Mouse (Mus musculus) mesoderm, embryonic 11.5 days (tissue): ENCODE data around the gene Synpr.

Experiments
- DNase-seq: peaks from one replicate; pipeline ENCODE4 v3.0.0-alpha.2; 2012; ENCODE audit warnings: low read depth, low spot score

Gene Synpr

DNA sequence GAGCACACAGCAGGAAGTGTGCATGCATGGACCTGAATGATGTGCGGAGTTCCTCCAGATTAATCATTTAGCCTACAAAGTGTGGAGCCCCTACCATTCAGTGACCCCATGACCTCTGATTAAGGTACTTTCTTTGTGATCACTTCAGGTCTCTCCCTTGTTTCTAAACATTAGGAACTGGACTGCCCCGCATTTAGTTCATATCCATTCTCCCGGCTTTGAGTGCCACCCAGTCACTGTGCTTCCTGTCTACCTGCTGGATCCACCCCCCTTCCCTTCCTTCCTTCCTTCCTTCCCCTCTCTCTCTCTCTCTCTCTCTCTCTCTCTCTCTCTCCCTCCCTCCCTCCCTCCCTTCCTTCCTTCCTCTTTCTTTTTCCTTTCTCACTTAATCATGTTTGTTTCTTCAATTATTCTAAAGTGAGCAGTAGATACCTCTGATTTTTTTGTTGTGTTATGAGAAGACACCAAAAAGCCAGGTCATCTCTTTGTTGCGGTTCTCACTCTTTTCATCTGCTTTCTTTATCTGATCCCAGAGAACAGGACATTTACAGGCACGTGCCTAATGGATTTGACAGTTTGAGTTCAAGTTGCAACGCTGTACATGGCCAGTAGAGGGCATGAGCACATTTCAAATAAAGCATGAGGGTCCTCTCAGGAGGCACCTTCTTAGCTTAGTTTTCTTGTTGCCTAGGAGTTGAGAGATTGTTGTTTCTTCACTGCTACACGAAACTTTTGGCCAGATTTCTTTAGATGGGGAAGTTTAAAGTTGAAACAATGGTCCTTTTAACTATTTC, 71.2 kb downstream of the Synpr start:
- DNase-seq, result peak; percentile 84

DNA sequence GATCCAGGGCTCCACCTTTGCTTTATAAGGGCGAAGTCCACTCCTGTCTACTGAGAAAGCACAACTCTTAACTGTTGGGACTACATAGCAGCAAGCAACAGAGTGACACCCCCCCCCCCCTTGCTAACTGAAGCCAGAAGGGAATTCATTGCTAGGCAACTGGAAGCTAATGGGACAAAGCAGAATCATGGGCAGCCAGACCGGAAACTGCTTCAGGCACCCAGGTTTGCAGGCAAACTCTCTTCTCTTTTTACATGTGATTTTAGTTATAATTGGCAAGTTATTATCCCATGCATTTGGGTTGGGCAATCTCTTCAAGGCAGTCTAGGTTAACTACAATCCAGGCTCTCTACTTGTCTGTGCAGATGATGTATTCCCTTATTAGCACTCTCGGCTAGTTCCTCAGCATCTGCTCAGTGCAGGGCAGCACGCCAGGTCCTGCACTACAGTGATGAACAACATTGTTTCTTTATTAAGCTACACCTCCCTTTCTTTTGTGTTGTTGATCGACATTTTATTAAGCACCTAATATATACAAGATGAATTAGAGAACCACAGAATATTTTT, 72.6 kb downstream of the Synpr start:
- DNase-seq, result no peak

DNA sequence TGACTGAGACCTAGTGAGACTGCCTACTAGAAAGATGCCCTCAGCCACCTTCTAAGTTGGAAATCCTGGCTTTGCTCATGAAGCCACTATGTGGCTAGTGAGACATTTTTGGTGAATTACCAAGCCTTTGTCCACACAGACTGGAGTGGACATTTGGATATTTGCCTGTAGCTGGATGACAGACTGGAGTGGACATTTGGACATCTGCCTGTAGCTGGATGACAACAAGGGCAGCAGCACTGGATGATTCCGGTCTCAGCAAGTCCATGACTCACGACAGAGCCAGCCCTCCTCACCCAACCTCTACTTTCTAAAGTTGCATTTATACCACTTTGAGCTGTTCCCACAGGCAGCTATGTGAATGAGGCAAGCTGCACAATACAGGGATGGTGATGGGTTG, 73.5 kb downstream of the Synpr start:
- no peak for DNase-seq

DNA sequence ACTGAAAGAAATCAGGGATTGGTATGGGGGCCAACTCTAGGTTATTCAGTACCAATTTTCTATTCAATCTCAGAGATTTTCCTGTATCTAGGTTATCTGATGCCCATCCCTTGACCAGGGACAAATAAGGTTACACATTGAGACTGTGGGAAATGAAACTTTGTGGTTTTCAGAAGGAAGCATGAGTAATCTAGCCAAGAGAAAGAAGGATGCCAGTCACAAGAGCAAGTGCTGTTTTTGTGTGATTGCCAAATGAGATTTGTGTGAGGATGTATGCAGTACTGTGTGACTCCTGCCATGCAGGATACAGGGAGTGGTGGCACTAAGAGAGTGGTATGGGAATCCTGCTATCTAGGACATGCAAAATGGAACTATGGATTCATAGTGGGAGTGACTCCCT, 76.6 kb downstream of the Synpr start:
- DNase-seq, result no peak

DNA sequence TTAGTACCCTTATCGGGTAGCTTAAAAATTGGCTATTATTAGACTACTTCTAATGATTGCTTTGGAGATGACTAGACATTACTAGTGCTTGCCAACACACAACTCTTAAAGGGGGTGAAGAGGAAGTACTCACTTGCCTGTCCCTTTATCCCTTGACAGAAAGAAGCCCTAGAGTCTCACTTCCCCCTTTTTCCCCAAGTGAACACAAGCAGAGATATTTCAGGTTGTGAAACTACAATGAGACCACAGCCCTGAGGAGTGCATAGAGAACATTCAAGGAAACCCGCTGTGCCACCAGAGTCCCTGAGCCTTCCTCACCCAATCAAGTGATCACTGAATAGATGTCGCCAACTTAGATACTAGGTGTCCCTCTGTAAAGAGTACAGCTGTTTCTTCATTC, 77.1 kb downstream of the Synpr start:
- DNase-seq, result no peak

DNA sequence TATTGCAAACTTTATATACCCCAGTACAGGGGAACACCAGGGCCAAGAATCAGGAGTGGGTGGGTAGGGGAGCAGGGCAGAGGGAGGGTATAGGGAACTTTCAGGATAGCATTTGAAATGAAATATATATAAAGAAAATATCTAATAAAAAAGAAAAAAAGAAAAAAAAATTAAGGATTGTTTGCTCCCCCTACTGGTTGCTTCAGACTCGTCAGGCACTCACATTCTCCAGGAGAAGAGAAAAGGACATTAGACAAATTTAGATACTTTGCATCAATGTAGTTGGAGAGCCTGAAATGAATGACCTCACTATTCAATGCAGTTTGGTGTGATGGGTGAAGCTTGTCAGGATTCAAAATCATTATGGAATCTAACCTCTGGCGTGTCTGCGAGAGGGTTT, 83.7 kb downstream of the Synpr start:
- DNase-seq, result no peak

DNA sequence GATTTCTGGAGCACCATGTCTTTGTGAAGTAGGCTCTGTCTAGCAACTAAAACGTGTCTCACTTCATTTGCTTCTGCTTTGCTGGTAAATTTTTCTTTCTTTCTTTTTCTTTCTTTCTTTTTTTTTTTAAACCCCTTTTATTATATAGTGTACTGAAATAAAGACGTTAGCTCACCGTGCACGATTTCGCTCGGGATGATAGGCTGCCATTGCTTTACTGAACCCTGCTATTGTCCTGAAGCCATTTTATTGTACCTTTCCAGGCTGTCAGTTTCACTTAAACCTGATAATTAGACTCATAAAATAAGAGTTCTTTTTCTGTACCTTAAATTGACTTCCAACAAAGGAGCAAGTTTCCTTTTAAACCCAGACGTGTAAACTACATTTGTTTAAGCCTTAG, 104.5 kb downstream of the Synpr start:
- DNase-seq, result no peak

DNA sequence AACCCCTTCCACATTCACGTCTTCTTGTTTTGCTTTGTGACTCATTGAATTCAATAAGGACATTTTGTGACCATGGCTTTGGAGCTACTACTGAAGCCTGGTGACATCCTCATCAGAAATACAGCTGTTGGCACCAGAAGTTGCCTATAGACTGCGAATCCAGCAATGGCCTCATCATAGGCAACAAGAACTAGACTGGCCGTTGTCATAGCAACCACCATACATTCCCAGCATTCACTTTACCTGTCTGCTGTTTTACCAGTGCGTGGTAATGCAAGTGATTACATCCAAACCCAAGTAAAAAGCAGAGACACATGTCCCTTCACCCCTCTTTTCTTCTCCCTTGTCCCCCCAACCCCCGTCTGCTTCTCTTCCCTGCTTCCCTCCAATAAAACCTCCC, 105.4 kb downstream of the Synpr start:
- no peak for DNase-seq

DNA sequence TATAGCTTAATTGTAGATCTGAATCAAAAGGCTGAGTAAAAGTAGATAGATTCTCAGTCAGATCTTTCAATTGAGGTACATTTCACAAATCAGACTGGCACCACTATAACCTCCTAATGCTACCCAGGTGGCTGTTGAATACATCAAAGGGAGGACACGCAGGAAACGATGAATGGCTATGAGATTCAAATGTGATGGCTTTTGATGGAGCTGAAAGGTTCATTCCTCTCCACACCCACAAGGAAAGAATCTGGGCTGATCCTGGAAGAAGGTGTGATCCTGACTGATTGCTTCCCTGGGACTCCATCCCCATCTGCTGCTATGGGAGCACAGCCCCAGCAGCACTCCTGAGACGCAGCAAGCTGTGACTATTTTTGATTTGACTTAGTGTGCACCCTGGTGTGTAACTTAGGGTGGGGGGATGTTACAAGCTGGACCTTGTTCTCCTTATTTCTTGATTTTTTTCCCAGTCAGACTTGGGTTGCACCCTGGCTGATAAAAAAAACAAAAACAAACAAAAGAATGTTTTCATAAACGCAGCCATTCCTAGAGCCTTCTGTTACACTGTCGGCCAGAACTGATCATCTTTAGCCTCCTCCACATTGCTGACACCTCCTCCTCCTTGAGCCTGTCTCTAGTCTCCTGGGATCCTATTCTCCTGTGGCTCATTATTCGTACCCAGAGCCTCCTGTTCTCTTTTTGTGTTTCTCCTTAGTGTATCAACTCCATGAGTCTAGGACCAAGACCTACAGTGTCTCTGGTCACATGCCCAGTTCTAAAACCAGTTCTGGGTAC, 114.8 kb downstream of the Synpr start:
- DNase-seq, result no peak

DNA sequence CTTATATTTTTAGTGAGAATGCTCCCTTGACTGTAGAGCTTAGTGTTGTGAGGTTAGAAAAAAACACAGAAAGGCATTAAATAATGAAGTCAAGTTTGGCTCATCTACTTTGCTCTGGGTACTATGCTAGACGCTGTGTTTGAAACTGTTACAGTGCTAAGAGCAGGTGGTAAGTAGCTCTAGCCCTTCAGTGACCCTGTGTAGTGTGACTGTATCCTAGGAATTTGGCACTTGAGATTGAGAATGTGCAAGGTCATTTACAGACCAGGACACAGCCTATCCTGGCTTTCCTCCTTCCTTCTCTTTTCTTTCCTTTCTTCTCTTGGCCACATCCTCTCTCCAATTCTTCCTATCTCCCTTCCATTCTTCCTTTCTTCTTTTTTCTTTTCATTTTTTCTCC, 127.1 kb downstream of the Synpr start:
- DNase-seq, result no peak

DNA sequence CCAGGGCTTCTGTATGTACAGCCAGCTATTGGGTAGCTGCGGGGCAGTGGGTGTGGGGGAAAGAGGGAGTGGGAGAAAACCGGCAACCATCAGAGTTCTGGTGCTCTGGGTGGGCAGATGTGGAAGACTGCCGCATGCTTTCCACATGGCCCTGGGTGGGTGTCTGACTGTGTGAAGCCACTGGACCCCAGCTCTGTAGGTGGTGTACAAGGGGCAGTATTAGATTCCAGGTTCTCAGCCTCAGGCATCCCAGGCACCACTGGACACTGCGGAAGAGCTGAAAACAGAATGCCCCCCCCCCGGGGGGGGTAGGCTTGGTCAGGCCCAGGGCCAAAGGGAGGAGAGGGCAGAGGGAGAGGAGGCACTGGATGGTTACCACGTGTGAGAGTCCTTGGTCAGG, 156.1 kb downstream of the Synpr start:
- no peak for DNase-seq

DNA sequence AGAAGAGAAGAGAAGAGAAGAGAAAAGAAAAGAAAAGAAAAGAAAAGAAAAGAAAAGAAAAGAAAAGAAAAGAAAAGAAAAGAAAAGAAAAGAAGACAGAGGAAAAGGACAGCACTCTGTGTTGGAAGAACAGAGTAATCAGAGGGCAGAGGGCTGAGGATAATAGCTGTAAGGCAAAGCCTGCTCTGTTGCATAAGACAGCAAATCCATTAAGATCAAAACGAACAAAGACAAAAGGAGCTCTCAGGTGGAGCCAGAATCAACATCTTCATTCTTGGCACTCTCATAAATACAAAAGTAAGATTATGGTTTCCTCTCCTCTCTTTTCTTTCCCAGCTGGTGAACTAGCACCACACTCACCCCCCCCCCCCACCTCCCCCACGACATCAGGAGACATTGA, 160.3 kb downstream of the Synpr start:
- no peak for DNase-seq

DNA sequence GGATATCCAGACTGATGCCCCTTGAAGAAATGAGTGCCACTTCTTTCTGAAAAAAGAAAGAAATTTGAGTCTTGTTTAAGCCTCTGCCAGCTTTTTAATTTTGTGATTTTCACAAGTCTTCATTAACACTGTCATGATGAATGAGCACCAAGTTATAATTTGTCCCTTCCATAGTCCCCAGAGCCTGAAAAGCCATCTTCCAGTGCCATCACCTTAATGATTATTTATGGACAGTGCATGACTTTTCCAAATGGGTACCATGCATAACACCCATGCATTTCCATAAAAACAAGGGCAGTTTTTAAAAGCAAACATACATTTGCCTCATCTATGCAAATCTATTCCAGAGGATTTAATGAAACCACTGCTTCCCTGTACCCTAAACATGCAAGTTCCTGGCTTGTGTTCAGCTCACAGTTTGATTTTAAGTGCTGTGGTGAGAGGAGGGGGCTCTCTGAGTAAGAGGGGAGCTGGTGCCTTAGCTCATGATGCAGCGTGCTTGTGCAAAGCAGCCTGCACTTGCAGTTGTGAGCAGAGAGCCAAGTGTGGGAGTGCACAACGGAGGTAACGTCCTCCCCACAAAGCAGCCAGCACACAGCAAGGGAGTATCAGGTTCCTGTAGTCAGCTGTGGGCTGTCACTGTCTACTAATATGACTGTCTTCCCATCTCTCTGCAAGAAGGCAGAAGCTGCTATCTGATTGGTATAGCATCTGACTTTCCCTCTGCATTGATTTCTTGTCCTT, 169.1 kb downstream of the Synpr start:
- no peak for DNase-seq

DNA sequence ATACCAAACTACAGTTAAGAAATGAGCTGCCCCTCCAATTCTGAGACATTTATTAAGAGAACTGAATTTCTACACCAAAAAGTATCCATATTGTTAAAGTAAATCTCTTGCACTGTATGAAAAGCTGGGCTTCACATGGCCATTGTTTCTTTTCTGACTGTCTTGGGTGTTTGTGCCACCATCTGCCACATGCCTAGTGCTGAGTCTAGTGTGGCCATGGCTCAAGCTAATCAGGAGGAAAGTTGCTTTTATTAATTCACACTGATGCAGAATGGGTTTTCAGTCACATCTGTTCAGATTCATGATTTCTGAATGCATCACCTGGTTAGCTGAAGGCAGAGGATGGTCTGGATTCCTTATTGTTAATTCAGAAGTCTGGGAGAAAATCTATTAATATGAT, 170.4 kb downstream of the Synpr start:
- DNase-seq, result no peak

DNA sequence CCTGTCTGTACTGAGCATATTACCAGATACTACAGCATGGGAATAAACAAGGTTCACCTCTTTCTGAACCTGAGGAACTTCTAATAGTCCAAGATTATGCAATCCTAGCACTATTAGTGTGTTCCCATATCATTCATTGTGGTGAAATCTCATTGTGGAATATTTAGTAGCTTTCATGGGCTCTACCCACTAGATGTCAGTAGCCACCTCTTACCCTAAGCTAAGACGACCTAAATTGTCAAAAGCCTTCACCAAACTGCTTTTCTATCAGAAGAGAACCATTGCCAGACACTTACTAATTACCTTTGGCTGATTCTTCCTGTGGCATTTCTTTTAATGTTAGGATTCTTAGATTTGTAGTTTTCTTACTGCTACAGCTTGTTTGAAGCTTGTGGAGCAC, 174.8 kb downstream of the Synpr start:
- no peak for DNase-seq

DNA sequence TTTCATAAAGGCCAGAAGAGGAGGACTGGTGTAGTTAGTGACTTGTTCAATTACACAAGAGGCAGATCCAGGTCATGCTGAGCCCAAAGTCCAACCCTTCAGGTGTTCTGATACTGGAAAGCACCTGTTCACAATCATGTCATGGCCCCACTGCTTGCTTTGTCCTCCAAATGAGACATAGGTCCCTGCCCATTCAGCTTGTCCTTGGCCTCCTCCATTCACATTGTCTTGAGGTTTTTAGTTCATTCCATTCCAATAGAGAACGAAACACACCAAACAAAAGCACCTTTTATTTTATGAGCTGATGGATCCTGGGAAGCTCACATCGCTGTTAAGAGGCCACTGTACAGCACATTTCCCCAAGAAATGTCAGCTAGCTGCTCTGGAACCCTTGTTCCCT, 184.6 kb downstream of the Synpr start:
- no peak for DNase-seq

DNA sequence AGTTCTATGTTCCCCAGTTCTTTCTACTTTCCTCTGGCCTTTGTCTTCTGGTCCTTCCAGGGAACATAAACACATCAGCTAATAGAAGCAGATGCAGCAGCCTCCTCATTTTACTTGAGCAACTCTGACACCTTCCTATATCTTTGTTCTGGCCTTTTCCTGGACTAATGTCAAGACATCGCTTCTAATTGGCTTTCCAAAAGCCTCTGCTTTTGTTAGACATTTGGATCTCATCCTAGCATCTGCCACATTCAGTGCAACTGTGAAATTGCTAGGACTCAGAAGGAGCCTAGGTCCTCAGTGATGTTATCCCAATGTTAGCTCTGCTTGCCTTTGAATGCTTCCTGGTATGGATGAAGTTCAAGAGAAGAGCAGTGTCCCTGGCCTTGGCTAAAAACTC, 193.2 kb downstream of the Synpr start:
- no peak for DNase-seq

DNA sequence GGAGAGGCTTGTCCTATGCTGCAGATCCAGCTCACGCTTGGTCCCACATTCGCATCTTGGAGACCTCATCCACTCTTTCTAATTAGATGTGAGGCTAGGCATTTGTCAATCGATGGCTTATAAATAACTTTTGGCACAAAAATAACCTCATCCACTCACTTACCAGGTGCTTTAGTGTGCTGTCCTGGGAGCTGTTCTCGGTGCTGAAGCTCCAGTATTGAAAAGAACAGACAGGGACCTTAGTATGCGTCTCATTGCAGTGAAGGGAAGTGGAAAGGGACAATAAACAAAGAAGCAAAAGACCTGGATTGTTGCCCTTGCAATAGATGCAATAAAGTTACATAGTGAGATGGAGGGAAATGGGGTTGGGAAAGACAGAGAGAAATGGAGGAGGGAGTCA, 220.8 kb downstream of the Synpr start:
- DNase-seq, result peak; percentile 37

DNA sequence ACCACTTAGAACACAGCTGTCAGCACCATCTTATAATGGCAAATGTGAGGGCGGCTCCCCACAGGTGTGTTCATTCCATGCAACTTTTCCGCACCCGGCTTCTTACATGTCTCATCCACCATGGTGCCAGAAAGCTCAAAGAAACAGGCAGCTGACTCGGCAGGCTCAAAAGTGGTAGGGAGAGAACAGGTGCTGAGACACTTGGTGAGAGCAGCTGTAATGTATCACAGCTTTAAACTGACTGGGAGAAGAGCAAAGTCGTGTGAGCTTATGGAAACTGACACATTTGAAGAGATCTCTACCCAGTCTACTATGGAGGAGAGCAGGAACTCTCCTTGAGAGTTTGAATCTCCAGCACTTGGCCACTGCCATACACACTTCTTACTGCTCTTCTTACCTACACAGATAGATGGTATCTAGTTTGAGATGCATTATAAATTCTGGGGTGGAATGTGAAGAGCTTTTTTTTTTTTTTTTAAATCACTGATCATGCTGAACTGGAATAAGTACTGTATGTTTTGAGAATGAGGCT, 234.1 kb downstream of the Synpr start:
- no peak for DNase-seq

DNA sequence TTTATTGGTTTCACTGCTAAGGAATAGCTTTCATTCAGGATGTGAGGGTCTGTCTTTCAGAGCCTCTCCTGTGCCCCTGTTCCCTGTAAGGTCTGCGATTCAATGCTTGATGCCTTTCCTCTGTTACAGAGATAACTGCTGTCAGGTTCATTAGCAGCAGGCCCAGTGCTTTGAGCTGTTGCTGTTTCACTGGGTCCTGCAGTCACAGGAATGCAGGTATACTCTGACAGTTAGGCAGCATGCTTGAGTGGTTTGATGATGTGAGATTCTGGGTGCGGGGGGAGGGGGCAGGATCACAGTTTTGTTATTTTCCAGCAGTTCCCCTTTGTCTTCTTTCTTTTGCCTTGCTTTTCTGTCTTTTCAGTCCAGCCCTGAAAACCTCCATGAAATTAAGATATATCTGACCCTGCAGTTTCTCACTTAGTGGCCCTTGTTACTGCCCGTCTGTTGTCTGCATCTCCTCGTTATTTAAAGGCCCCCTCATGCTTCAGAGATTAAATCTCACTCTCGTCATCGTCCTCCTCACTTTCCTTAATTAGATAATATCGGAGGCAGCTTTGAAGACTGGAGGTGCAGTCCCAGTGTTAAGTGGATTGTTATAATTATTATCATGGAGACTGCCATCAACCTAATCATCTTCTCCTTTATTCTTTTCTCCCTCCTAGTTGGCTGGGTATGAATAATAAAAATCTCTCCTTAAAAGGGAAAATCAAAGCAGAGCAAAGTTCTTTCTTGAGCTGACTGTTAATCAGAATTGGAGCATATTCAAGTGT, 234.8 kb downstream of the Synpr start:
- no peak for DNase-seq

DNA sequence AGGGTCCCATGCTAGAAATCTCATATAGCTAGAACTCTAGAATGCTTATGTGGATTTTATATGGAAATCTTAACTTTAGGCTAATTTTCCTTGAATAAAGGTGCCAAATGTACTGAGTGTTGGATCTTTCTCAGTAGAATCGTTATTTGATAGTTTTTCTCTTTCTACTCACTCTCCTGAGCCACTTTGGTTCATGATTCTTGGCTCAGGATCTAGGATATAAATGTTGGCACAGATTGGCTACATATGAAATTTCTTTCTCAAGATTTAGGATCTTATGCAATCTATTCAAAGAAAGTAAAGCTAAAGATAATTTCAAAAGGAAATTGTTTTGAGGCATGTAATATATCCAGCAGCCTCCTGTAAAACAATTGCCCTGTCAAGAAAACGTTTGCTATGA, 263.2 kb downstream of the Synpr start:
- DNase-seq, result no peak
